8 mouse cellular contexts compared by ENCODE assay signal in genomic region chr6:100074672-100075335, GRCm38 (mm10).
DNase-seq lines count a peak whose midpoint lies in the region; ATAC-seq and TF ChIP-seq lines count a peak whose summit lies in the region.

No protein-coding gene starts in this region.

- H3K4me3 ChIP-seq in embryonic facial prominence, embryonic 10.5 days: no peak overlapping the region
- no peak overlapping the region for H3K4me3 ChIP-seq in limb, embryonic 11.5 days (ENCODE audit: low read depth, low read length)
- H3K4me3 ChIP-seq in layer of hippocampus, adult 2 months: no peak overlapping the region

- H3K4me1 ChIP-seq in embryonic facial prominence, embryonic 10.5 days: peaks cover 16% of the 10 kb centered on the region
- no peaks in the 10 kb centered on the region for H3K4me1 ChIP-seq in limb, embryonic 11.5 days (ENCODE audit: control insufficient read depth, insufficient read depth, low read length)

- H3K27me3 ChIP-seq in embryonic facial prominence, embryonic 10.5 days (replicated peaks; ENCODE audit: low read depth, poor library complexity, severe bottlenecking): peaks cover 20% of the 10 kb centered on the region
- H3K27me3 ChIP-seq in limb, embryonic 11.5 days (ENCODE audit: control insufficient read depth, insufficient read depth, low read length): no peaks in the 10 kb centered on the region

- H3K4me2 ChIP-seq in limb, embryonic 11.5 days (ENCODE audit: low read depth, severe bottlenecking): no peak overlapping the region

- TF ChIP-seq CTCF in layer of hippocampus, adult 2 months (conservative IDR thresholded peaks at IDR 0.05): no peak

- H3K9ac ChIP-seq in limb, embryonic 11.5 days (ENCODE audit: low read length): no peak overlapping the region

- intact Hi-C loops in heart, postnatal 14 days (cut with DNase I): no loop called here

- H3K27ac ChIP-seq in embryonic facial prominence, embryonic 10.5 days (replicated peaks): no peak overlapping the region
- no peak overlapping the region for H3K27ac ChIP-seq in limb, embryonic 11.5 days (replicated peaks; ENCODE audit: low read depth, low read length)
- no peak overlapping the region for H3K27ac ChIP-seq in layer of hippocampus, adult 2 months

- H3K36me3 ChIP-seq in embryonic facial prominence, embryonic 10.5 days (replicated peaks): no peaks in the 10 kb centered on the region
- H3K36me3 ChIP-seq in limb, embryonic 11.5 days (ENCODE audit: control insufficient read depth, insufficient read depth, low read length): no peaks in the 10 kb centered on the region

- peaks cover 8% of the 10 kb centered on the region; the same call in 1 of the 2 replicates for H3K9me3 ChIP-seq in embryonic facial prominence, embryonic 10.5 days
- H3K9me3 ChIP-seq in limb, embryonic 11.5 days (ENCODE audit: control insufficient read depth, low read length): peaks cover 2% of the 10 kb centered on the region; the same call in 1 of the 2 replicates

- ATAC-seq in limb, embryonic 11.5 days (ENCODE audit: insufficient number of reproducible peaks, low FRiP score, low TSS enrichment, low read depth): no peak; the same call in 1 of the 2 replicates

- DNase-seq in heart, adult 18-20 months: peak; percentile 51 to 52
- DNase-seq in heart, adult 8-10 months (ENCODE audit: low spot score): no peak
- DNase-seq in embryonic facial prominence, embryonic 10.5 days (ENCODE audit: low spot score): peak; percentile 27
- peak; percentile 56 to 58 for DNase-seq in heart, postnatal 14 days
- peak; percentile 68 for DNase-seq in limb, embryonic 11.5 days (ENCODE audit: low spot score)
- peak; percentile 68 for DNase-seq in ovary, postnatal 36 days (ENCODE audit: low spot score)
- no peak for DNase-seq in layer of hippocampus, adult 8-10 months (ENCODE audit: low spot score in 2 of 2)
- no peak for DNase-seq in layer of hippocampus, adult 2 months (ENCODE audit: low spot score in 2 of 2)

- 38% methylated on average over 10 of the region's 10 CpGs for WGBS in embryonic facial prominence, embryonic 10.5 days
- WGBS in limb, embryonic 11.5 days: 12% methylated on average over 10 of the region's 10 CpGs

Comparison
In these comparisons a context has a peak if more than half of its experiments do, and no peak if none do; other contexts are left out.
1. DNase-seq: peak in heart, adult 18-20 months (2 of 2), embryonic facial prominence, embryonic 10.5 days (single experiment), heart, postnatal 14 days (2 of 2), limb, embryonic 11.5 days (single experiment) and ovary, postnatal 36 days (single experiment); none in heart, adult 8-10 months (single experiment), layer of hippocampus, adult 8-10 months (0 of 2) and layer of hippocampus, adult 2 months (0 of 2).